Mouse (Mus musculus) left cerebral cortex, adult 9 months (tissue): Measurements from ENCODE around the gene Ctu1.
"Not testable (repeated sequence)": the region's sequence is repeated elsewhere in the genome, so short reads cannot be mapped to it uniquely, and the experiment has no call there.

ENCODE experiments used
- DNase-seq, 2 experiments: peaks; one replicate each; pipeline ENCODE4 v3.0.0; 2022; ENCODE audit warnings: low spot score in 2 of 2

The Ctu1 gene

GRCm38 (mm10) chr7:43680960-43681359 lies 9.1 kb downstream of the Ctu1 start:
- DNase-seq, result peak in 1 of 2 experiments; percentile 69

- DNase-seq, result not testable (repeated sequence)
Measured at GRCm38 (mm10) chr7:43682511-43682910, 10.7 kb downstream of the Ctu1 start.

- no peak for DNase-seq
Measured at GRCm38 (mm10) chr7:43685088-43685487, 13.3 kb downstream of the Ctu1 start.

- DNase-seq, result no peak
Measured at GRCm38 (mm10) chr7:43690118-43690517, 18.3 kb downstream of the Ctu1 start, which contains the start of gene Klk14. Klk14 (plus strand) TSS chr7:43690418.

- no peak for DNase-seq
Measured at GRCm38 (mm10) chr7:43710031-43710430, 38.2 kb downstream of the Ctu1 start.

- no peak for DNase-seq
Measured at GRCm38 (mm10) chr7:43712267-43712666, 40.5 kb downstream of the Ctu1 start, which contains the start of gene Klk13. Klk13 (plus strand) TSS chr7:43712567.

- DNase-seq, result no peak
Measured at GRCm38 (mm10) chr7:43712917-43713316, 41.1 kb downstream of the Ctu1 start.

- DNase-seq, result no peak
Measured at GRCm38 (mm10) chr7:43713741-43714351, 42.0 kb downstream of the Ctu1 start.
